Mouse (Mus musculus) G1E (cell line): ENCODE results near the gene Pdha1.

Experiments
- CTCF ChIP-seq: IDR thresholded peaks from 2 replicates; pipeline ENCODE4 v1.5.1; 2012; ENCODE audit warnings: low read depth, low read length, inconsistent platforms, mixed read lengths
- TAL1 ChIP-seq: conservative IDR thresholded peaks from 2 replicates; pipeline ENCODE4 v1.6.1; 2012; ENCODE audit warnings: low read depth, low read length, inconsistent platforms, mixed read lengths

- TF ChIP-seq TAL1 = no peak
- peak; percentile 41; the same call in 1 of the 2 replicates for TF ChIP-seq CTCF
Observed at GRCm38 (mm10) chrX:160116658-160117057, 21.6 kb downstream of the Pdha1 start.
